Mouse (Mus musculus): ENCODE measurements around the gene Eri2. TPM values are rescaled to one million over a fixed set of nuclear protein-coding genes. Genes with fewer than 3 reads are reported as not detected.

The Eri2 gene
- polyA plus RNA-seq (2015; fragmentation: Nextera tagmentation; extraction: Ambion mirVana), result 15.4 and 16.5 TPM in 2 replicates

GRCm38 (mm10) chr7:119793586-119794250, at the start of gene Eri2, which contains the start of gene Rexo5:
TSS of gene Eri2 (minus strand) at chr7:119794058.
TSS of gene Rexo5 (plus strand) at chr7:119794006.
- peak within 1 kb of the TSS; percentile 77 for H3K27ac ChIP-seq (replicated peaks)
- ATAC-seq (ENCODE audit: low FRiP score, low read depth), result peak; percentile 99
- H3K27me3 ChIP-seq, result no peaks in the 10 kb centered on the region
- peaks cover 16% of the 10 kb centered on the region for H3K4me1 ChIP-seq (replicated peaks)
- peak within 1 kb of the TSS; percentile 97 for H3K4me2 ChIP-seq
- peak within 1 kb of the TSS; percentile 92 for H3K4me3 ChIP-seq
- under 1% methylated on average over 53 of the region's 53 CpGs for WGBS
- peak within 1 kb of the TSS; percentile 85 for H3K9ac ChIP-seq
- peaks cover 13% of the 10 kb centered on the region for H3K36me3 ChIP-seq
- no peaks in the 10 kb centered on the region for H3K9me3 ChIP-seq

GRCm38 (mm10) chr7:119841820-119842449, 48.1 kb upstream of the Eri2 start:
- no peak for ATAC-seq (ENCODE audit: low FRiP score, low read depth)
- WGBS, result 96% methylated on average over 4 of the region's 4 CpGs
- Histone ChIP-seq H3K4me3 (no peak overlapping the region), H3K36me3 (no peaks in the 10 kb centered on the region), H3K4me1 (replicated peaks) (no peaks in the 10 kb centered on the region), H3K27ac (replicated peaks) (no peak overlapping the region), H3K4me2 (no peak overlapping the region), H3K9me3 (no peaks in the 10 kb centered on the region), H3K9ac (no peak overlapping the region), H3K27me3 (no peaks in the 10 kb centered on the region)

GRCm38 (mm10) chr7:119835996-119836777, 42.3 kb upstream of the Eri2 start:
- whole genome bisulfite sequencing, result 95% methylated on average over 4 of the region's 4 CpGs
- H3K9me3 ChIP-seq, result no peaks in the 10 kb centered on the region
- no peaks in the 10 kb centered on the region for H3K27me3 ChIP-seq
- ATAC-seq (ENCODE audit: low FRiP score, low read depth), result no peak
- no peak overlapping the region for H3K4me3 ChIP-seq
- H3K36me3 ChIP-seq, result no peaks in the 10 kb centered on the region
- no peak overlapping the region for H3K4me2 ChIP-seq
- no peaks in the 10 kb centered on the region for H3K4me1 ChIP-seq (replicated peaks)
- H3K27ac ChIP-seq (replicated peaks), result no peak overlapping the region
- no peak overlapping the region for H3K9ac ChIP-seq

GRCm38 (mm10) chr7:119835371-119835770, 41.5 kb upstream of the Eri2 start:
- no peak overlapping the region for H3K9ac ChIP-seq
- no peaks in the 10 kb centered on the region for H3K27me3 ChIP-seq
- 94% methylated on average over 1 of the region's 1 CpGs for WGBS
- no peak overlapping the region for H3K27ac ChIP-seq (replicated peaks)
- no peak overlapping the region for H3K4me3 ChIP-seq
- H3K4me2 ChIP-seq, result no peak overlapping the region
- H3K9me3 ChIP-seq, result no peaks in the 10 kb centered on the region
- no peaks in the 10 kb centered on the region for H3K4me1 ChIP-seq (replicated peaks)
- no peaks in the 10 kb centered on the region for H3K36me3 ChIP-seq
- ATAC-seq (ENCODE audit: low FRiP score, low read depth), result no peak

GRCm38 (mm10) chr7:119808723-119809122, 14.9 kb upstream of the Eri2 start:
- H3K9me3 ChIP-seq, result no peaks in the 10 kb centered on the region
- ATAC-seq (ENCODE audit: low FRiP score, low read depth), result no peak
- H3K4me3 ChIP-seq, result no peak overlapping the region
- H3K27ac ChIP-seq (replicated peaks), result no peak overlapping the region
- WGBS, result 95% methylated on average over 3 of the region's 3 CpGs
- H3K4me1 ChIP-seq (replicated peaks), result no peaks in the 10 kb centered on the region
- no peak overlapping the region for H3K4me2 ChIP-seq
- H3K36me3 ChIP-seq, result peaks cover 3% of the 10 kb centered on the region; the same call in 1 of the 2 replicates
- H3K9ac ChIP-seq, result no peak overlapping the region
- no peaks in the 10 kb centered on the region for H3K27me3 ChIP-seq

GRCm38 (mm10) chr7:119807396-119807795, 13.5 kb upstream of the Eri2 start:
- H3K27me3 ChIP-seq, result no peaks in the 10 kb centered on the region
- no peaks in the 10 kb centered on the region for H3K9me3 ChIP-seq
- H3K36me3 ChIP-seq, result peaks cover 3% of the 10 kb centered on the region; the same call in 1 of the 2 replicates
- no peak overlapping the region for H3K4me2 ChIP-seq
- WGBS, result 94% methylated on average over 5 of the region's 5 CpGs
- H3K4me3 ChIP-seq, result no peak overlapping the region
- no peak for ATAC-seq (ENCODE audit: low FRiP score, low read depth)
- no peaks in the 10 kb centered on the region for H3K4me1 ChIP-seq (replicated peaks)
- no peak overlapping the region for H3K9ac ChIP-seq
- H3K27ac ChIP-seq (replicated peaks), result no peak overlapping the region

- 90% methylated on average over 3 of the region's 3 CpGs for WGBS
- Histone ChIP-seq H3K4me1 (replicated peaks) (no peaks in the 10 kb centered on the region), H3K27ac (replicated peaks) (no peak overlapping the region), H3K9ac (no peak overlapping the region), H3K4me2 (no peak overlapping the region), H3K36me3 (no peaks in the 10 kb centered on the region), H3K4me3 (no peak overlapping the region), H3K9me3 (no peaks in the 10 kb centered on the region), H3K27me3 (no peaks in the 10 kb centered on the region)
- ATAC-seq (ENCODE audit: low FRiP score, low read depth), result no peak
Observed at GRCm38 (mm10) chr7:119800991-119801390, 7.1 kb upstream of the Eri2 start.

- Histone ChIP-seq H3K4me2 (no peak overlapping the region), H3K27me3 (no peaks in the 10 kb centered on the region), H3K4me1 (replicated peaks) (no peaks in the 10 kb centered on the region), H3K4me3 (no peak overlapping the region), H3K27ac (replicated peaks) (no peak overlapping the region), H3K9me3 (no peaks in the 10 kb centered on the region), H3K9ac (no peak overlapping the region), H3K36me3 (no peaks in the 10 kb centered on the region)
- 93% methylated on average over 3 of the region's 3 CpGs for WGBS
- no peak for ATAC-seq (ENCODE audit: low FRiP score, low read depth)
Observed at GRCm38 (mm10) chr7:119800488-119800887, 6.6 kb upstream of the Eri2 start.

- H3K4me1 ChIP-seq (replicated peaks), result peaks cover 16% of the 10 kb centered on the region
- no peak overlapping the region for H3K27ac ChIP-seq (replicated peaks)
- no peaks in the 10 kb centered on the region for H3K27me3 ChIP-seq
- no peak overlapping the region for H3K4me3 ChIP-seq
- no peak overlapping the region for H3K9ac ChIP-seq
- H3K36me3 ChIP-seq, result 0 out of 2 replicates have a peak, but pooled peaks cover 4% of the 10 kb centered on the region
- no peak for ATAC-seq (ENCODE audit: low FRiP score, low read depth)
- no peaks in the 10 kb centered on the region for H3K9me3 ChIP-seq
- H3K4me2 ChIP-seq, result peak overlapping the region; percentile 27; the same call in 1 of the 2 replicates
Observed at GRCm38 (mm10) chr7:119795311-119795710, 1.5 kb upstream of the Eri2 start.

GRCm38 (mm10) chr7:119794251-119794638, 387 bp upstream of the Eri2 start:
- Histone ChIP-seq H3K27me3 (no peaks in the 10 kb centered on the region), H3K27ac (replicated peaks) (peak overlapping the region; percentile 77), H3K9me3 (no peaks in the 10 kb centered on the region), H3K36me3 (peaks cover 10% of the 10 kb centered on the region), H3K9ac (peak overlapping the region; percentile 85), H3K4me1 (replicated peaks) (peaks cover 16% of the 10 kb centered on the region), H3K4me3 (peak overlapping the region; percentile 92), H3K4me2 (peak overlapping the region; percentile 97)
- WGBS, result under 1% methylated on average over 21 of the region's 21 CpGs
- no peak for ATAC-seq (ENCODE audit: low FRiP score, low read depth)

GRCm38 (mm10) chr7:119789024-119789423, 4.8 kb downstream of the Eri2 start:
- no peak for ATAC-seq (ENCODE audit: low FRiP score, low read depth)
- H3K9ac ChIP-seq, result no peak overlapping the region
- H3K4me2 ChIP-seq, result no peak overlapping the region
- WGBS, result 86% methylated on average over 3 of the region's 3 CpGs
- H3K4me1 ChIP-seq (replicated peaks), result peaks cover 9% of the 10 kb centered on the region
- peaks cover 43% of the 10 kb centered on the region for H3K36me3 ChIP-seq
- H3K27me3 ChIP-seq, result no peaks in the 10 kb centered on the region
- no peak overlapping the region for H3K27ac ChIP-seq (replicated peaks)
- no peaks in the 10 kb centered on the region for H3K9me3 ChIP-seq
- H3K4me3 ChIP-seq, result no peak overlapping the region

GRCm38 (mm10) chr7:119784908-119785307, 8.9 kb downstream of the Eri2 start:
- no peak overlapping the region for H3K4me3 ChIP-seq
- H3K36me3 ChIP-seq, result peaks cover 48% of the 10 kb centered on the region
- H3K9ac ChIP-seq, result no peak overlapping the region
- no peak for ATAC-seq (ENCODE audit: low FRiP score, low read depth)
- over 99% methylated on average over 5 of the region's 5 CpGs for WGBS
- no peak overlapping the region for H3K27ac ChIP-seq (replicated peaks)
- no peaks in the 10 kb centered on the region for H3K9me3 ChIP-seq
- no peaks in the 10 kb centered on the region for H3K4me1 ChIP-seq (replicated peaks)
- no peak overlapping the region for H3K4me2 ChIP-seq
- no peaks in the 10 kb centered on the region for H3K27me3 ChIP-seq

Data from hindbrain, embryonic 15.5 days (tissue).